Mouse (Mus musculus) megakaryocyte, embryonic 14.5 days (primary cell): Measurements from ENCODE around the gene Mlh3.

Source experiments
- FLI1 ChIP-seq: IDR thresholded peaks from 2 replicates; pipeline ENCODE4 v1.6.1; 2012; ENCODE audit warnings: low read length, inconsistent platforms, mixed read lengths
- GATA1 ChIP-seq: IDR thresholded peaks from 3 replicates; pipeline ENCODE4 v1.6.1; 2012; ENCODE audit warnings: mixed read lengths, low read length, inconsistent platforms, borderline replicate concordance

GRCm38 (mm10) chr12:85276273-85276672, 5.9 kb upstream of the Mlh3 start:
- TF ChIP-seq GATA1 = no peak
- TF ChIP-seq FLI1 = no peak
